Mouse (Mus musculus): ENCODE results near the gene Vmn1r28.
"Not testable (repeated sequence)": the region's sequence is repeated elsewhere in the genome, so short reads cannot be mapped to it uniquely, and the experiment has no call there.

Gene Vmn1r28

GRCm38 (mm10) chr6:58261737-58262136 is at the start of gene Vmn1r28:
TSS of gene Vmn1r28 (plus strand) at chr6:58262037.
- no peak for DNase-seq (ENCODE audit: low read depth, low spot score)

GRCm38 (mm10) chr6:58216119-58216518 is 45.7 kb upstream of the Vmn1r28 start:
- no peak for DNase-seq (ENCODE audit: low read depth, low spot score)

GRCm38 (mm10) chr6:58218721-58219120 is 43.1 kb upstream of the Vmn1r28 start, which contains the start of gene Vmn1r27:
TSS of gene Vmn1r27 (minus strand) at chr6:58218821.
- DNase-seq (ENCODE audit: low read depth, low spot score): no peak

GRCm38 (mm10) chr6:58279661-58280060 is 17.8 kb downstream of the Vmn1r28 start:
- DNase-seq (ENCODE audit: low read depth, low spot score): not testable (repeated sequence)

- no peak for DNase-seq (ENCODE audit: low read depth, low spot score)
Measured at GRCm38 (mm10) chr6:58292201-58292600, 30.4 kb downstream of the Vmn1r28 start.

- DNase-seq (ENCODE audit: low read depth, low spot score): not testable (repeated sequence)
Measured at GRCm38 (mm10) chr6:58298511-58298910, 36.7 kb downstream of the Vmn1r28 start.

GRCm38 (mm10) chr6:58301249-58301648 is 39.4 kb downstream of the Vmn1r28 start, which contains the start of gene Vmn1r29:
TSS of gene Vmn1r29 (plus strand) at chr6:58301549.
- no peak for DNase-seq (ENCODE audit: low read depth, low spot score)

Measured in retina, postnatal 7 days (tissue).